Mouse (Mus musculus) heart, embryonic 15.5 days (tissue): ENCODE results near the gene BC025920. TPM values are rescaled to one million over a fixed set of nuclear protein-coding genes. Genes with fewer than 3 reads are reported as not detected.

Source experiments
- ATAC-seq: fragments of 200-750 bp; cut with Nextera tagmentation; replicated peaks from 2 replicates; pipeline ENCODE4 v1.8.0; 2017; ENCODE audit warnings: low read depth, moderate TSS enrichment; ENCODE audit not compliant: insufficient number of reproducible peaks, insufficient read depth, low FRiP score
- H3K27ac ChIP-seq: fragments of 300-500 bp; sonication (generic); 2 replicates; pipeline ENCODE4 v1.5.1; 2015; ENCODE audit warnings: mild to moderate bottlenecking, inconsistent platforms
- H3K27me3 ChIP-seq: fragments of 300-500 bp; sonication (generic); 2 replicates; pipeline ENCODE4 v1.6.1; 2015; ENCODE audit warnings: inconsistent platforms
- H3K36me3 ChIP-seq: fragments of 300-500 bp; sonication (generic); 2 replicates; pipeline ENCODE4 v1.6.1; 2015; ENCODE audit warnings: mild to moderate bottlenecking, inconsistent platforms
- H3K4me1 ChIP-seq: fragments of 300-500 bp; sonication (generic); replicated peaks from 2 replicates; pipeline ENCODE4 v1.6.1; 2015; ENCODE audit warnings: inconsistent platforms
- H3K4me2 ChIP-seq: fragments of 300-500 bp; sonication (generic); 2 replicates; pipeline ENCODE4 v1.6.1; 2015; ENCODE audit warnings: inconsistent platforms, mild to moderate bottlenecking, moderate library complexity
- H3K4me3 ChIP-seq: fragments of 300-500 bp; sonication (generic); 2 replicates; pipeline ENCODE4 v1.5.1; 2015; ENCODE audit warnings: mild to moderate bottlenecking, inconsistent platforms
- H3K9ac ChIP-seq: fragments of 300-500 bp; sonication (generic); 2 replicates; pipeline ENCODE4 v1.6.1; 2015; ENCODE audit warnings: mild to moderate bottlenecking, inconsistent platforms
- H3K9me3 ChIP-seq: fragments of 300-500 bp; sonication (generic); replicated peaks from 2 replicates; pipeline ENCODE4 v1.6.1; 2016; ENCODE audit warnings: inconsistent platforms
- WGBS: fragments of 180-500 bp; shearing (Covaris S2); methylation state at CpG from one replicate; pipeline ENCODE4 v1.1.7; 2015; ENCODE audit warnings: mixed read lengths; 5-methylcytosine and 5-hydroxymethylcytosine counted together
- polyA plus RNA-seq: library from polyadenylated mRNA; unstranded; fragments of >200 nt; fragmentation: Nextera tagmentation; extraction: Ambion mirVana; gene quantifications from 2 replicates; pipeline ENCODE4 v1.2.1, GENCODE M21; 2015

The BC025920 gene
- polyA plus RNA-seq, 1 experiment from 2014 or later, result 0.72 TPM

DNA sequence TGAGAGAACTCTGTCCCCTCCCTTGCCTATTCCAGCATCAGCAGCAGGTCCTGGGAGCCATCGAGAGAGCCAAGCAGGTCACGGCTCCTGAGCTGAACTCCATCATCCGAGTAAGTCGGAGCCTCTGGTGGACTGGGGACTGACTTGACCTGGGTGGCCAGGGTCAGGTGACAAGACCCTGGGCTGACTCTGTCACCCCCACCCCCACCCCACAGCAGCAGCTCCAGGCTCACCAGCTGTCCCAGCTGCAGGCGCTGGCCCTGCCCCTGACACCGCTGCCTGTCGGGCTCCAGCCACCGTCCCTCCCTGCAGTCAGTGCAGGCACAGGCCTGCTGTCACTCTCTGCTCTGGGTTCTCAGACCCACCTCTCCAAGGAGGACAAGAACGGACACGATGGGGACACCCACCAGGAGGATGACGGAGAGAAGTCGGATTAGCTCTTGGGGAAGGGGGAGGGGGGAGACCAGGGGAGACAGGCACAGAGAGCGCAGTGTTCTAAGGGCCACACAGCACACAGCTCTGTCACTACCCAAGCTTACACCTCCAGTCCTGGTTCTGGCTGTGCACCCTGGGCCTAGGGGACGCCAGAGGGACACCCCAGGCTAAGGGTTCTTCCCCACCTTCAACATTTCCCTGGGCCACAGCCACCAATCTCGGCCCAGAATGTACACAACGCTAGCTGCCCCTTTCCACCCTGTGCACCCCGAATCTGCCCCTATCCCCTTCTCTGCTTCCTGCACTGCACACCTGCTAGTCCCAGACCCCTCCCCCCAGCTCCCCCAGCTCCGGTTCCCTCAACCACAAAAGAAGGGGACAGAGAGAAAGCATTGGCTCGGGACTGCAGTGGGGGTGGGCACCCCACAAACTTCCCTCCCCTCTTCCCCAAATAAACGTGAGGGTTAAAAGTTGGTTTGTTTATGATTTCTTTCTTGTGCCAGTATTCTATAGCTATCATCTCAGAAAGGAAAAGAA, 40.5 kb upstream of the BC025920 start:
- Histone ChIP-seq H3K4me2 (no peak overlapping the region), H3K4me1 (peaks cover 79% of the 10 kb centered on the region), H3K27ac (no peak overlapping the region), H3K27me3 (no peaks in the 10 kb centered on the region), H3K9me3 (no peaks in the 10 kb centered on the region), H3K36me3 (peaks cover 40% of the 10 kb centered on the region), H3K4me3 (no peak overlapping the region), H3K9ac (no peak overlapping the region)
- ATAC-seq, result no peak
- WGBS, result 50% methylated on average over 20 of the region's 20 CpGs

- Histone ChIP-seq H3K36me3 (peaks cover 30% of the 10 kb centered on the region), H3K4me1 (peaks cover 70% of the 10 kb centered on the region), H3K4me3 (no peak overlapping the region), H3K9me3 (no peaks in the 10 kb centered on the region), H3K4me2 (peak overlapping the region; percentile 53), H3K27me3 (no peaks in the 10 kb centered on the region), H3K27ac (peak overlapping the region; percentile 90), H3K9ac (peak overlapping the region; percentile 43; the same call in 1 of the 2 replicates)
- 10% methylated on average over 15 of the region's 16 CpGs for WGBS
- ATAC-seq, result peak; percentile 13
These were observed 37.5 kb upstream of the BC025920 start for GRCm38 (mm10) chr10:81568381-81569191.

- H3K4me2 ChIP-seq, result no peak overlapping the region
- no peak for ATAC-seq
- WGBS, result 67% methylated on average over 9 of the region's 9 CpGs
These were observed 36.4 kb upstream of the BC025920 start for GRCm38 (mm10) chr10:81569507-81570237.

GRCm38 (mm10) chr10:81570238-81570800, 35.8 kb upstream of the BC025920 start:
- peak overlapping the region; percentile 88 for H3K27ac ChIP-seq
- H3K9ac ChIP-seq, result peak overlapping the region; percentile 55
- peaks cover 16% of the 10 kb centered on the region for H3K36me3 ChIP-seq
- peaks cover 60% of the 10 kb centered on the region for H3K4me1 ChIP-seq
- peak overlapping the region; percentile 53 for H3K4me3 ChIP-seq
- no peaks in the 10 kb centered on the region for H3K9me3 ChIP-seq
- H3K27me3 ChIP-seq, result no peaks in the 10 kb centered on the region; the same call in 1 of the 2 replicates
- ATAC-seq, result no peak; the same call in 1 of the 2 replicates
- 4% methylated on average over 11 of the region's 11 CpGs for WGBS
- peak overlapping the region; percentile 90 for H3K4me2 ChIP-seq

More at GRCm38 (mm10) chr10:81569507-81570237, 36.4 kb upstream of the BC025920 start:
- Histone ChIP-seq H3K9me3 (no peaks in the 10 kb centered on the region), H3K27me3 (no peaks in the 10 kb centered on the region; the same call in 1 of the 2 replicates), H3K9ac (0 out of 2 replicates have a peak overlapping the region, but pooled peaks have one; percentile 43), H3K4me3 (no peak overlapping the region), H3K36me3 (peaks cover 23% of the 10 kb centered on the region), H3K27ac (peak overlapping the region; percentile 90), H3K4me1 (peaks cover 65% of the 10 kb centered on the region)

GRCm38 (mm10) chr10:81570831-81571500, 35.1 kb upstream of the BC025920 start:
- H3K9me3 ChIP-seq, result no peaks in the 10 kb centered on the region
- H3K4me1 ChIP-seq, result peaks cover 66% of the 10 kb centered on the region
- peaks cover 10% of the 10 kb centered on the region for H3K36me3 ChIP-seq
- H3K4me3 ChIP-seq, result peak overlapping the region; percentile 53
- under 1% methylated on average over 34 of the region's 34 CpGs for WGBS
- H3K9ac ChIP-seq, result peak overlapping the region; percentile 55
- H3K27ac ChIP-seq, result peak overlapping the region; percentile 88
- no peaks in the 10 kb centered on the region; the same call in 1 of the 2 replicates for H3K27me3 ChIP-seq
- ATAC-seq, result peak; percentile 49
- H3K4me2 ChIP-seq, result peak overlapping the region; percentile 90

- Histone ChIP-seq H3K4me2 (peak overlapping the region; percentile 90), H3K36me3 (peaks cover 4% of the 10 kb centered on the region), H3K27ac (peak overlapping the region; percentile 88), H3K27me3 (peaks cover 3% of the 10 kb centered on the region; the same call in 1 of the 2 replicates), H3K9ac (peak overlapping the region; percentile 44), H3K4me3 (peak overlapping the region; percentile 53), H3K9me3 (no peaks in the 10 kb centered on the region), H3K4me1 (peaks cover 66% of the 10 kb centered on the region)
- WGBS, result under 1% methylated on average over 18 of the region's 18 CpGs
- peak; percentile 91 for ATAC-seq
These were observed 34.6 kb upstream of the BC025920 start for GRCm38 (mm10) chr10:81571501-81571876.

DNA sequence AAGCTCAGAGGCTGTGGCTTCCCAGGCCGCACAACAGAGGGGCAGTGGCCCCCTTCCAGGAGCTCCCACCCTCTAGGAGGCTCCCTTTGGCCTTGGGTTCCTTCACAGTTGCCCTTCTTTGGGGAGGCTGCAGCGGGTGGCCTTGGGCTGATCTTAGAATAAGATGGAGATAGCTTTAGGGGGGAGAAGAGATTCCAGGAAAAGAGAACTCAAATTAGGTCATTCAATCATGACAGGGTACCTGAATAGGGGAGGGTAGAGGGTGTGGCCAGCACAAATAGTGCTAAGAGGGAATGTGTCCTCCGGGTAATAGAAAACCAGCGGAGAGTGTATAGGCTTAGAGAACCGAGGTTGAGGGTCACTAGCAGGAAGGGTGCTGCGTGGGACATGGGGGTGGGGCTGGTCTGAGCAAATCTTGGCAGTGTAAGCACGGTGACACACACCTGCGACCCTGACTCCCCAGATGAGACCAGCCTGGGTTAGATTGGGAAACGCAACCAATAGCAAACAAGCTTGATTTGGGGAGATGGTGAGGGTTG, 33.9 kb upstream of the BC025920 start:
- Histone ChIP-seq H3K27ac (peak overlapping the region; percentile 46), H3K4me2 (peak overlapping the region; percentile 90), H3K9ac (peak overlapping the region; percentile 20), H3K4me1 (peaks cover 66% of the 10 kb centered on the region), H3K9me3 (no peaks in the 10 kb centered on the region), H3K36me3 (no peaks in the 10 kb centered on the region), H3K27me3 (peaks cover 3% of the 10 kb centered on the region; the same call in 1 of the 2 replicates), H3K4me3 (peak overlapping the region; percentile 53)
- WGBS, result 14% methylated on average over 9 of the region's 9 CpGs
- ATAC-seq, result no peak

DNA sequence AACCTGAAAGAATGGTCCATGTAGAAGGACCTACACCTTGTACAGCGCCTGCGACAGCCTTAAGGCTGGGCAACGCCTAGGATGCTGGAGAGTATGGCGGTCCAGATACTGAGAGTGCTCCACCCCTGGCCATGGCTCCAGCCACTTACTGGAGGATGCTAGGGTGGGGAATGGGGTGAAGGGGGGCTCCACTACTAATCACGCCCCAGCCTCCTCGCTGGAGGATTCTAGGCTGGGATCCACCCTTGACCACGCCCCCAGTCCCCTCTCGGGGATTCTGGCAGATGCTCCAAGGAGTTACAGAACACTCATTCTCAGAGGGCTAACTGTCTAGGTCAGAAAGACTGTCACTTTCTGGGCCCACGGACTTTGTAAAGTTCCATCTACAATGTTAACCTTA, 33.1 kb upstream of the BC025920 start:
- no peak overlapping the region for H3K4me3 ChIP-seq
- peaks cover 3% of the 10 kb centered on the region; the same call in 1 of the 2 replicates for H3K27me3 ChIP-seq
- H3K9me3 ChIP-seq, result no peaks in the 10 kb centered on the region
- no peaks in the 10 kb centered on the region for H3K36me3 ChIP-seq
- 36% methylated on average over 9 of the region's 9 CpGs for WGBS
- H3K4me1 ChIP-seq, result peaks cover 61% of the 10 kb centered on the region
- H3K4me2 ChIP-seq, result no peak overlapping the region
- H3K27ac ChIP-seq, result no peak overlapping the region
- no peak for ATAC-seq
- H3K9ac ChIP-seq, result no peak overlapping the region

- peak within 1 kb of the TSS; percentile 76 for H3K9ac ChIP-seq
- H3K4me2 ChIP-seq, result peak within 1 kb of the TSS; percentile 86
- peak within 1 kb of the TSS; percentile 74 for H3K4me3 ChIP-seq
- H3K9me3 ChIP-seq, result no peaks in the 10 kb centered on the region
- ATAC-seq, result no peak
- H3K27me3 ChIP-seq, result peaks cover 3% of the 10 kb centered on the region; the same call in 1 of the 2 replicates
- H3K27ac ChIP-seq, result peak within 1 kb of the TSS; percentile 53
- peaks cover 49% of the 10 kb centered on the region for H3K4me1 ChIP-seq
- WGBS, result 22% methylated on average over 10 of the region's 10 CpGs
- no peaks in the 10 kb centered on the region for H3K36me3 ChIP-seq
These were observed 31.7 kb upstream of the BC025920 start, which contains the start of gene Tle2 for GRCm38 (mm10) chr10:81574081-81575056. Gene Tle2 (plus strand): TSS chr10:81574561.
